10 mouse cellular contexts compared by ENCODE assay signal in the genomic region with DNA sequence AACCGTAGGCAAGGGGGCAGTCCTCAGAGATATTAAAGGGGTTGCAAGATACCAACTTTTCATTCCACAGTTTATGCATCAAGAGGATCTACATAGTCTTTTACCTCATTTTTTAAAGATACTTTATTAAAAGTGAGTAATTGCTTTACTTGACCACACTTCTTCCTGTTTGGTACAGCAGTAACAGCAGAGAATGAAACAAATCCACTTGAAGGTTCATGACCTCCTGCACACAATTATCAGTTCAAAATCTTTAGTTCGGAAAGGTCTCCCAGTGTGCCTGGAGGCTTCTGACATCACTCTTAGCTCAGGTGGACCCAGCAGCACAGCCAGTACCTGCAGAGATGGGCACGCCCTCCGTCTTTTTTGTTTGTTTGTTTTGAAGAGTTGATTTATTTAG.
"Had no signal": no experiment of that assay in that cellular context is flagged by ENCODE, and none has a peak within 500 bp of the region (broad histone marks: within the 10 kb centered on the region; RNA-seq: fewer than 3 reads in every experiment).

No protein-coding gene starts in this region.

- ATAC-seq: liver, postnatal 0 days; lung, postnatal 0 days; midbrain, embryonic 15.5 days had no signal

- DNase-seq: liver, postnatal 0 days; lung, adult 2 months; lung, postnatal 14 days; lung, postnatal 36 days; right cerebral cortex, postnatal 14 days; thymus, adult 2 months; thymus, postnatal 25 days; thymus, postnatal 4 days had no signal
